Mouse (Mus musculus): ENCODE measurements around the gene Apbb2. TPM values are rescaled to one million over a fixed set of nuclear protein-coding genes. Genes with fewer than 3 reads are reported as not detected.
A peak's percentile ranks its signal among the peaks of the same experiment; 100 is the strongest.

Gene Apbb2
- polyA plus RNA-seq, 1 experiment from 2014 or later = 28.2 TPM

DNA sequence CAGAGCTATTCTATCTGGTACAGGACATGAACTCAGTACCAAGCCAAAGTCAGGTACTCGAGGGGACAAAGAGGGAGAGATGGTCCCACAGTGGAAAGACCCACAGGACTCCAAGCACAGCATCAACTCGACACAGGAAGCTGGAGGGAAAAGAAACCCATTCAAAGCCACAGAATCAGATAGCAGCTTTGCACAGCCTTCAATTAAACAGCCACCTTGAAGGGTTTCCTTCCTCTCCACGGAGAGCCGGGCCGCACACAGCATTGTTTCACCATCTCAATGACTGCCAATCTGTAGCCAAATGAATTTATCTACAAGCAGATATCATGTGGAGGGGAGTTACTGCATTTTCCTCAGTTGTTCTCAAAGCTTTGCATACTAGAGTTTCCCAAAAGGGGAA lies 50.6 kb downstream of the Apbb2 start:
- H3K4me1 ChIP-seq = peaks cover 27% of the 10 kb centered on the region
- no peak overlapping the region for H3K4me3 ChIP-seq
- H3K27ac ChIP-seq = no peak overlapping the region
- no peak for DNase-seq (ENCODE audit: extremely low spot score, low spot score)
- WGBS = 82% methylated on average over 5 of the region's 5 CpGs
- no peaks in the 10 kb centered on the region for H3K27me3 ChIP-seq (ENCODE audit: poor library complexity, severe bottlenecking)
- H3K9me3 ChIP-seq = no peaks in the 10 kb centered on the region
- no peaks in the 10 kb centered on the region for H3K36me3 ChIP-seq (replicated peaks)

GRCm38 (mm10) chr5:66567424-66567823 lies 51.2 kb downstream of the Apbb2 start:
- WGBS = 93% methylated on average over 6 of the region's 6 CpGs
- Histone ChIP-seq H3K4me3 (no peak overlapping the region), H3K36me3 (replicated peaks) (no peaks in the 10 kb centered on the region), H3K9me3 (no peaks in the 10 kb centered on the region), H3K27me3 (ENCODE audit: poor library complexity, severe bottlenecking) (no peaks in the 10 kb centered on the region), H3K27ac (no peak overlapping the region), H3K4me1 (peaks cover 21% of the 10 kb centered on the region)
- DNase-seq (ENCODE audit: extremely low spot score, low spot score) = no peak

GRCm38 (mm10) chr5:66559591-66560175 lies 58.9 kb downstream of the Apbb2 start:
- WGBS = 70% methylated on average over 8 of the region's 8 CpGs
- H3K9me3 ChIP-seq = peaks cover 6% of the 10 kb centered on the region; the same call in 1 of the 2 replicates
- peak overlapping the region; percentile 12; the same call in 1 of the 2 replicates for H3K27ac ChIP-seq
- H3K4me3 ChIP-seq = no peak overlapping the region
- no peak for DNase-seq (ENCODE audit: extremely low spot score, low spot score)
- H3K27me3 ChIP-seq (ENCODE audit: poor library complexity, severe bottlenecking) = no peaks in the 10 kb centered on the region
- H3K4me1 ChIP-seq = peaks cover 17% of the 10 kb centered on the region
- H3K36me3 ChIP-seq (replicated peaks) = 0 out of 2 replicates have a peak, but pooled peaks cover 2% of the 10 kb centered on the region

DNA sequence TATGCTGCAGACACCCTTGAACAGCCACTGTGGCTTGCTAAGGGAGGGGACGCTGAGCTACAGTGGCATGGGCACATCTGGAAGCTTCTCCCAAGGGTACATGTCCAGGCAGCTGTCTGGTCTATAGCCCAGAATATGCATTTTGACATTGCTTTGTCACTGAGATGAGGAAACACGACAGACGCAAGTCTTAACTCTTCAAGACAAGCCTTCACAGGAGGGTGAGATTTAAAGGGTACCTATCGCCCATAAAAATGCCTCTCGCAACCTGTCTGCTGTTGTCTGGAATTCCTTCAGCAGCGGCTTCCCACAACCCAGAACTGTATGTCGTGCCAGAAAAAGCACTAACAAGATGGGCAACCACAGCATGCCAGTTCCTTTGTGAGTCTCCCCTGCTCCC lies 60.5 kb downstream of the Apbb2 start:
- Histone ChIP-seq H3K27ac (no peak overlapping the region), H3K27me3 (ENCODE audit: poor library complexity, severe bottlenecking) (no peaks in the 10 kb centered on the region), H3K4me3 (no peak overlapping the region), H3K36me3 (replicated peaks) (0 out of 2 replicates have a peak, but pooled peaks cover 2% of the 10 kb centered on the region), H3K4me1 (peaks cover 17% of the 10 kb centered on the region), H3K9me3 (peaks cover 6% of the 10 kb centered on the region; the same call in 1 of the 2 replicates)
- DNase-seq (ENCODE audit: extremely low spot score, low spot score) = no peak
- WGBS = 91% methylated on average over 7 of the region's 7 CpGs

DNA sequence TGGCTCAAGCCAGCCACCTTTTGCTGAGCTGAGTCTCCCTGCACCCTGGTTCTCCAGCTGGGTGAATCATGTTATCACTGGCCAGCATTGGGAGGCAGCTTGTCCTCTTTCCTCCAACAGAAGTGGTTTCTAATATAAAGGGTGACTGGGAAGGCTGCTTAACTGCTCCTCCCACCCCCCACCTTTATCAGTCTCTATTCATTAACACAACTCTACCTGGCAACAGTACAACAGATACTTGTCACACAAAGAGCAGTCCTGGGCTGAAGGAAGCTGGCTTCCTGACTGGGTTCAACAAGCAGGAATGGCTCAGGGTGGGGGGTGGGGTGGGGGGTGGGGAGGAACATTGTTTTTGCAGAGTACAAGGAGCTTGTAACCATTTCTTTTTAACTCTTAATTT lies 64.7 kb downstream of the Apbb2 start:
- Histone ChIP-seq H3K4me1 (peaks cover 7% of the 10 kb centered on the region), H3K4me3 (no peak overlapping the region), H3K27me3 (ENCODE audit: poor library complexity, severe bottlenecking) (no peaks in the 10 kb centered on the region), H3K36me3 (replicated peaks) (0 out of 2 replicates have a peak, but pooled peaks cover 2% of the 10 kb centered on the region), H3K9me3 (peaks cover 8% of the 10 kb centered on the region), H3K27ac (no peak overlapping the region)
- DNase-seq (ENCODE audit: extremely low spot score, low spot score) = no peak

DNA sequence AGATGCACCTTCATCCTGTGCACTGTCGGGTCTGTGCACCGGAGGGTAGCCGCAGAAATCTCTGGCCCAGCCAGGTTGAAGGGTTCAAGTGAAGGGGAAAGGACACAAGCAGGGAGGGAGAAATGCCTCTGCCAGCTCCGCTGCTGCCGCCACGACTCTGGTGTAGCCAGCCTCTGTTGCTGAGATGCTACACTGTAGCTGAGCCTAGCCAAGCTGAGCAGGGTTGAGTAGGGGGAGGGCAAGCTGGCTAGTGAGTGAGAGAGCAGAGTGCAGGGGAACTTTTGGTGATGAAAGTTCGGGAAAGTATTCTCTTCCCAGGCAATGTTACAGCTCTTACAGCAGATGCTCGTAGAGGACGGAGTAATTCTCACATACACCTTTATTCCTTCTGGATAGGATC lies 66.3 kb downstream of the Apbb2 start:
- no peak for DNase-seq (ENCODE audit: extremely low spot score, low spot score)
- Histone ChIP-seq H3K4me1 (peaks cover 7% of the 10 kb centered on the region), H3K4me3 (no peak overlapping the region), H3K36me3 (replicated peaks) (peaks cover 13% of the 10 kb centered on the region), H3K9me3 (peaks cover 20% of the 10 kb centered on the region), H3K27me3 (ENCODE audit: poor library complexity, severe bottlenecking) (no peaks in the 10 kb centered on the region), H3K27ac (no peak overlapping the region)
- WGBS = 78% methylated on average over 9 of the region's 9 CpGs

- peaks cover 12% of the 10 kb centered on the region for H3K36me3 ChIP-seq (replicated peaks)
- H3K4me1 ChIP-seq = peaks cover 22% of the 10 kb centered on the region
- no peak overlapping the region for H3K27ac ChIP-seq
- WGBS = 93% methylated on average over 5 of the region's 5 CpGs
- H3K27me3 ChIP-seq (ENCODE audit: poor library complexity, severe bottlenecking) = no peaks in the 10 kb centered on the region
- peaks cover 15% of the 10 kb centered on the region for H3K9me3 ChIP-seq
- H3K4me3 ChIP-seq = no peak overlapping the region
- DNase-seq (ENCODE audit: extremely low spot score, low spot score) = no peak
These were observed 68.3 kb downstream of the Apbb2 start for GRCm38 (mm10) chr5:66550292-66550691.

- Histone ChIP-seq H3K36me3 (replicated peaks) (peaks cover 11% of the 10 kb centered on the region), H3K27me3 (ENCODE audit: poor library complexity, severe bottlenecking) (no peaks in the 10 kb centered on the region), H3K27ac (no peak overlapping the region), H3K9me3 (peaks cover 13% of the 10 kb centered on the region), H3K4me3 (no peak overlapping the region), H3K4me1 (peaks cover 24% of the 10 kb centered on the region)
- no peak for DNase-seq (ENCODE audit: extremely low spot score, low spot score)
- 86% methylated on average over 1 of the region's 1 CpGs for WGBS
These were observed 68.9 kb downstream of the Apbb2 start for GRCm38 (mm10) chr5:66549691-66550090.

DNA sequence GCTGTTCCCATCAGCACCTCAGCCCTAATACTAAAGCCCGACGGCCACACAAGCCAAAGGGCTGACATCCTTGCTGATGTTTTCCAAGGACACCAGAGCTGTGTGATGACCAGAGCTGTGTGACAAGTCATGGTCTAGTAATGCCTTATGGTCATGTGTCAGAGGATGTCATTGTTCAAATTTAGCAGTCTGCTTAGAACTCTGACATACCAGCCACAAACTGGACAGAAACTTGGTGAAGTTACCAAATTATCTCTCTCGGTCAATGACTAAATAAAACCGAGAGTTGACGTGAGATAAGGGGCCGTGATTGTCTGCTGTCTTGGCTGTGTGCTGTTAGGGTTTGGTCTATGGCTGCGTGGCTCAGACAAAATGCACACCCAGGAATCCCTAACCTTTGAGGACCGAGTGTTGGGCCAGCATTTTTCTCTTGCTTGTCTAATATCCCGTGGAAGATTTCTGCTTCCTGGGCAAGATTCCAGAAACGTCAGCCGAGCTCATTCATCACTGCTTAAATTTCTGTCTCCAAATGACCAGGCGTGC lies 71.5 kb downstream of the Apbb2 start:
- peaks cover 43% of the 10 kb centered on the region for H3K4me1 ChIP-seq
- 93% methylated on average over 12 of the region's 12 CpGs for WGBS
- no peak for DNase-seq (ENCODE audit: extremely low spot score, low spot score)
- peaks cover 13% of the 10 kb centered on the region for H3K9me3 ChIP-seq
- peaks cover 11% of the 10 kb centered on the region for H3K36me3 ChIP-seq (replicated peaks)
- H3K4me3 ChIP-seq = no peak overlapping the region
- H3K27ac ChIP-seq = peak overlapping the region; percentile 87
- no peaks in the 10 kb centered on the region for H3K27me3 ChIP-seq (ENCODE audit: poor library complexity, severe bottlenecking)

DNA sequence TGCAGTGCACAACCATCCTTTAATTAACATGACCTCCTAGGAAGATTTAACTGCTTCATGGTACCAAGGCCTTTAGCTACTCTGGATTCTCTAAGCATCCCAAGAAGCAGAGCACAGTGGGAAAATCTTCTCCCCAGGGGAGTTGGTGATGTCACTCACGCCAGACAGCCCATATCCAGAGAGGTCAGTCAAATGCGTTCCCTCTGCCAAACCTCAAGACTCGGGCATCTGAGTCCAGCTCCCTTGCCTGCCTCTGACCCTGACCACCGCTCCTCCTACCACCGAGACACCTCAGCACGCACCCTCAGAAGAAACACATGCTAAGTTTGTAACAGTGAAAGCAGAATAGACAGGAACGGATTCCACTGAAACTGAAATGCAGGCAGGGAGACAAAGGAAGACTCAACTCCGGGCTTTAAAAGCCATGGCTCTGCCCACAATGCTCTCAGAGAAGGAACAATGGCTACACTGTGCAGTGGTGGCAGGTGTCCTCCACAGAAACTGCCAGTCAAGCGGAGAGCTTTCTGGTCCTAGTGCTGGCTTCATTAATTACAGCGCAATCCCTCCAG lies 72.9 kb downstream of the Apbb2 start:
- peak; percentile 48 for DNase-seq (ENCODE audit: extremely low spot score, low spot score)
- H3K4me3 ChIP-seq = peak overlapping the region; percentile 31; the same call in 1 of the 2 replicates

DNA sequence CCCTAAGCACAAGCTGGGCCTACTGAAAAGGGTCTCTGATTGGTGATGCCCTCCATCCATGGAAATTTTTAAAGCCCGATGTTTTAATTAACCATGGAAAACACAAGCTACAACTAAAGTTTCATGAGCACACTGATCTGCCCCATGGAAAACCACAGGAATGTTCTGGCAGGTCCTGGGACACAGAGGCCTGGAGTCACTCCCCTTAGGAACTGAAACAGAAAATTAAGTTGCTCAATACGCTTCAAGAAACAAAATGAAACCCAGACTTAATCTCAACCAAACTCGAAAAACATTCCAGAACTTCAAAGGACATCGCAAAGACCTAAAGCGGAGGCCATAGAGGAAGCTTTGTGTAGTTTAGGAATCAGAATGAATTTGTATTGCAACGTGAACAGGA lies 74.8 kb downstream of the Apbb2 start:
- no peak for DNase-seq (ENCODE audit: extremely low spot score, low spot score)
- Histone ChIP-seq H3K4me1 (peaks cover 39% of the 10 kb centered on the region), H3K36me3 (replicated peaks) (peaks cover 15% of the 10 kb centered on the region), H3K4me3 (no peak overlapping the region), H3K27me3 (ENCODE audit: poor library complexity, severe bottlenecking) (no peaks in the 10 kb centered on the region), H3K9me3 (peaks cover 10% of the 10 kb centered on the region), H3K27ac (peak overlapping the region; percentile 68; the same call in 1 of the 2 replicates)
- 46% methylated on average over 6 of the region's 6 CpGs for WGBS

More for the DNA sequence above, 72.9 kb downstream of the Apbb2 start:
- peaks cover 39% of the 10 kb centered on the region for H3K4me1 ChIP-seq
- 21% methylated on average over 10 of the region's 10 CpGs for WGBS
- peaks cover 13% of the 10 kb centered on the region for H3K9me3 ChIP-seq
- H3K36me3 ChIP-seq (replicated peaks) = peaks cover 14% of the 10 kb centered on the region
- peak overlapping the region; percentile 87 for H3K27ac ChIP-seq
- no peaks in the 10 kb centered on the region for H3K27me3 ChIP-seq (ENCODE audit: poor library complexity, severe bottlenecking)

DNA sequence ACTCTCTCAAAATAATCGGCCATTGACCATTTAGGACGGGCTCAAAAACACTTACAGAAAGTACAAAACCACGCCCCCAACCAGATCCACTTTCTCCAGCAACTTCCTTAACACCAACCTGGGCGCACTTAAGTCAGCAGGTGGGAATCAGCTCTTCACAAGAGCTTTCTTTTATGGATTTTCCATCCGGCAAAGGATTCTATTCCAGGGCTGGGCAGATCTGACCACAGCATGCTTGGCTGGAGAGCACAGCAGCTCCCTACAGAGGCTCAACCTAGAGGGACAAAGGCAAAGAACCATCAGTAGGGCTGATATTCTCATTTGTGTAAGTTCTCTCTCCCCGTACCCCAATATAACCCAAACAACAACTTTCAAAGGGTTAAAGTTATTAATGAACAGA lies 75.2 kb downstream of the Apbb2 start:
- WGBS = 67% methylated on average over 6 of the region's 6 CpGs
- DNase-seq (ENCODE audit: extremely low spot score, low spot score) = no peak
- Histone ChIP-seq H3K4me3 (no peak overlapping the region), H3K9me3 (peaks cover 6% of the 10 kb centered on the region), H3K36me3 (replicated peaks) (peaks cover 11% of the 10 kb centered on the region), H3K4me1 (peaks cover 39% of the 10 kb centered on the region), H3K27ac (peak overlapping the region; percentile 68; the same call in 1 of the 2 replicates), H3K27me3 (ENCODE audit: poor library complexity, severe bottlenecking) (no peaks in the 10 kb centered on the region)

DNA sequence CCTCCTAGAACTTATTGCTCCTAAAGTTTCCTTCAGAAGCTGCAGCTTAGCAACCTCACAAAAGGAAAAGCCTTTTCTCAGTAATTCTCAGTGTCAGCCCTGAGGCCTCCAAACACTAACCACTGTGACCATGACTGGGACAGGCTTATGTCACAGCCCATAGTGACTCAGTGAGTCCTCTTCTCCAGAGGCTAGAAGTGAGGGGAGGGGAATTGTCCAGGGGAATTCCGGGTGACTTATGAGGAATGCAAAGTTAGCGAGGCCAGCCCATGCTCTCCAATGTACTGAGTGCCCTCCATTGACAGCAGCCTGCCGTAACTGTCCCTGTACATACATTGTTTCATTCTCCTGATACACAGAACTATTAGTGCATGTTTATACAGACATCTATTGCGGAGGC lies 76.1 kb downstream of the Apbb2 start:
- peaks cover 39% of the 10 kb centered on the region for H3K4me1 ChIP-seq
- H3K36me3 ChIP-seq (replicated peaks) = 0 out of 2 replicates have a peak, but pooled peaks cover 5% of the 10 kb centered on the region
- DNase-seq (ENCODE audit: extremely low spot score, low spot score) = no peak
- no peak overlapping the region for H3K27ac ChIP-seq
- WGBS = 80% methylated on average over 4 of the region's 4 CpGs
- no peaks in the 10 kb centered on the region for H3K9me3 ChIP-seq
- H3K4me3 ChIP-seq = no peak overlapping the region
- H3K27me3 ChIP-seq (ENCODE audit: poor library complexity, severe bottlenecking) = no peaks in the 10 kb centered on the region
